Mouse (Mus musculus) frontal cortex, postnatal 36 days (tissue): ENCODE data around the gene Nkx2-5.

Experiments used
- DNase-seq, 2 experiments: peaks; one replicate each; pipeline ENCODE4 v3.0.0; 2022; ENCODE audit warnings: low spot score in 2 of 2

Nkx2-5 gene

GRCm38 (mm10) chr17:26836786-26837545 lies 7.8 kb downstream of the Nkx2-5 start:
- DNase-seq: no peak

- DNase-seq: no peak
Observed at GRCm38 (mm10) chr17:26836377-26836776, 8.4 kb downstream of the Nkx2-5 start.

GRCm38 (mm10) chr17:26835956-26836355 lies 8.9 kb downstream of the Nkx2-5 start:
- no peak for DNase-seq

- no peak for DNase-seq
Observed at GRCm38 (mm10) chr17:26834966-26835755, 9.6 kb downstream of the Nkx2-5 start.

- no peak for DNase-seq
Observed at GRCm38 (mm10) chr17:26834302-26834965, 10.4 kb downstream of the Nkx2-5 start.

GRCm38 (mm10) chr17:26833806-26834205 lies 11.0 kb downstream of the Nkx2-5 start:
- no peak for DNase-seq

GRCm38 (mm10) chr17:26826131-26826530 lies 18.7 kb downstream of the Nkx2-5 start:
- DNase-seq: no peak

GRCm38 (mm10) chr17:26817776-26818175 lies 27.0 kb downstream of the Nkx2-5 start:
- DNase-seq: no peak

GRCm38 (mm10) chr17:26816810-26817209 lies 28.0 kb downstream of the Nkx2-5 start:
- DNase-seq: no peak

- DNase-seq: no peak
Observed at GRCm38 (mm10) chr17:26813497-26813896, 31.3 kb downstream of the Nkx2-5 start.

GRCm38 (mm10) chr17:26812607-26813006 lies 32.2 kb downstream of the Nkx2-5 start:
- DNase-seq: no peak

- DNase-seq: no peak
Observed at GRCm38 (mm10) chr17:26802886-26803285, 41.9 kb downstream of the Nkx2-5 start.

GRCm38 (mm10) chr17:26797379-26798128 lies 47.3 kb downstream of the Nkx2-5 start:
- no peak for DNase-seq

GRCm38 (mm10) chr17:26795386-26795785 lies 49.4 kb downstream of the Nkx2-5 start:
- DNase-seq: no peak

GRCm38 (mm10) chr17:26794744-26795143 lies 50.1 kb downstream of the Nkx2-5 start:
- DNase-seq: peak in 1 of 2 experiments; percentile 62

- no peak for DNase-seq
Observed at GRCm38 (mm10) chr17:26793068-26793765, 51.6 kb downstream of the Nkx2-5 start.

- no peak for DNase-seq
Observed at GRCm38 (mm10) chr17:26792096-26792495, 52.7 kb downstream of the Nkx2-5 start.

- DNase-seq: peak; percentile 30 to 57
Observed at GRCm38 (mm10) chr17:26791580-26791979, 53.2 kb downstream of the Nkx2-5 start.

GRCm38 (mm10) chr17:26790269-26791214 lies 54.3 kb downstream of the Nkx2-5 start:
- no peak for DNase-seq
